In genomic region chr7:30198481-30198971, GRCm38 (mm10) we compare ENCODE assay signal across 8 mouse cellular contexts. TPM values are rescaled to one million over a fixed set of nuclear protein-coding genes. Genes with fewer than 3 reads are reported as not detected.
DNase-seq lines count a peak whose midpoint lies in the region; ATAC-seq and TF ChIP-seq lines count a peak whose summit lies in the region.

Capns1 (minus strand) TSS chr7:30198811.

- H3K4me1 ChIP-seq in forebrain, embryonic 16.5 days (replicated peaks; ENCODE audit: control insufficient read depth, insufficient read depth, low read length), result peaks cover 12% of the 10 kb centered on the region
- peaks cover 17% of the 10 kb centered on the region for H3K4me1 ChIP-seq in hindbrain, embryonic 13.5 days (replicated peaks)

- ATAC-seq in forebrain, embryonic 16.5 days, result peak; percentile 46; the same call in 1 of the 2 replicates
- ATAC-seq in hindbrain, embryonic 13.5 days (ENCODE audit: low FRiP score), result no peak

- peak; percentile 80 for TF ChIP-seq CTCF in left cerebral cortex, adult 2 months (IDR thresholded peaks at IDR 0.05)

- WGBS in forebrain, embryonic 16.5 days, result 2% methylated on average over 8 of the region's 8 CpGs
- 8% methylated on average over 8 of the region's 8 CpGs for WGBS in hindbrain, embryonic 13.5 days
- WGBS in macrophage (ENCODE audit: missing documents), result 13% methylated on average over 8 of the region's 8 CpGs

- peak within 1 kb of the TSS; percentile 32 for H3K4me3 ChIP-seq in forebrain, embryonic 16.5 days (replicated peaks; ENCODE audit: low read length)
- H3K4me3 ChIP-seq in hindbrain, embryonic 13.5 days, result peak within 1 kb of the TSS; percentile 12; the same call in 1 of the 2 replicates
- H3K4me3 ChIP-seq in left cerebral cortex, adult 2 months, result peak within 1 kb of the TSS; percentile 21; the same call in 1 of the 2 replicates
- H3K4me3 ChIP-seq in macrophage (ENCODE audit: inconsistent target), result no peak within 1 kb of the TSS

- no peaks in the 10 kb centered on the region for H3K27me3 ChIP-seq in forebrain, embryonic 16.5 days (replicated peaks; ENCODE audit: control insufficient read depth, insufficient read depth, low read length)
- no peaks in the 10 kb centered on the region for H3K27me3 ChIP-seq in hindbrain, embryonic 13.5 days

- H3K9me3 ChIP-seq in forebrain, embryonic 16.5 days (ENCODE audit: control insufficient read depth, low read length), result no peaks in the 10 kb centered on the region
- no peaks in the 10 kb centered on the region for H3K9me3 ChIP-seq in hindbrain, embryonic 13.5 days

- no peaks in the 10 kb centered on the region for H3K36me3 ChIP-seq in forebrain, embryonic 16.5 days (ENCODE audit: control insufficient read depth, insufficient read depth)
- H3K36me3 ChIP-seq in hindbrain, embryonic 13.5 days, result no peaks in the 10 kb centered on the region
- H3K36me3 ChIP-seq in macrophage (ENCODE audit: inconsistent target), result no peaks in the 10 kb centered on the region

- H3K9ac ChIP-seq in forebrain, embryonic 16.5 days (replicated peaks; ENCODE audit: low read depth, low read length), result no peak within 1 kb of the TSS
- H3K9ac ChIP-seq in hindbrain, embryonic 13.5 days, result peak within 1 kb of the TSS; percentile 24

- peaks cover 11% of the 10 kb centered on the region for H3K79me2 ChIP-seq in macrophage (ENCODE audit: inconsistent target)

- H3K27ac ChIP-seq in forebrain, embryonic 16.5 days (ENCODE audit: low read length), result 0 out of 2 replicates have a peak within 1 kb of the TSS, but pooled peaks have one; percentile 7
- no peak within 1 kb of the TSS for H3K27ac ChIP-seq in hindbrain, embryonic 13.5 days
- H3K27ac ChIP-seq in left cerebral cortex, adult 2 months, result no peak within 1 kb of the TSS
- no peak within 1 kb of the TSS for H3K27ac ChIP-seq in macrophage

- peak in 1 of 2 experiments; percentile 70 for DNase-seq in layer of hippocampus, adult 18-20 months (ENCODE audit: low spot score in 2 of 2)
- DNase-seq in layer of hippocampus, adult 9-10 months (ENCODE audit: low spot score), result no peak
- DNase-seq in cerebellum, adult 18-20 months, result peak; percentile 65 to 75
- DNase-seq in left cerebral cortex, adult 2 months (ENCODE audit: extremely low spot score in 1 of 2, low spot score in 2 of 2), result peak; percentile 42 to 61
- DNase-seq in right cerebral cortex, postnatal 4 days, result peak; percentile 40

- peak within 1 kb of the TSS; percentile 48 for H3K4me2 ChIP-seq in forebrain, embryonic 16.5 days (ENCODE audit: low read length)
- H3K4me2 ChIP-seq in hindbrain, embryonic 13.5 days, result peak within 1 kb of the TSS; percentile 27; the same call in 1 of the 2 replicates

- intact Hi-C loops in left cerebral cortex, adult 2 months (cut with DNase I), result no loop called here

RNA-seq across cellular contexts. Expression of gene Capns1, which starts in this region (rescaled TPM):
- total RNA-seq in layer of hippocampus, adult 18-20 months (2021), result 100 to 1,000 TPM; 205 to 227 TPM
- polyA plus RNA-seq in forebrain, embryonic 16.5 days (2015; fragmentation: Nextera tagmentation; extraction: Ambion mirVana), result 59.7 and 68.4 TPM in 2 replicates
- polyA plus RNA-seq in hindbrain, embryonic 13.5 days (2015; fragmentation: Nextera tagmentation; extraction: Ambion mirVana), result 68.1 and 78.1 TPM in 2 replicates
- total RNA-seq in left cerebral cortex, adult 2 months (2021), result 100 to 1,000 TPM; 173 to 175 TPM
- total RNA-seq in macrophage (2018; cell fraction: chromatin; rRNA removed), result 100 to 1,000 TPM in 25 of 26 experiments, 10 to 100 TPM in 1; 99.7 to 322 (median 185) TPM
- 100 to 1,000 TPM; 349 to 440 (median 399) TPM for total RNA-seq in macrophage (2018; cell fraction: cytosol; rRNA removed)
- 100 to 1,000 TPM in 25 of 26 experiments, 10 to 100 TPM in 1; 83.3 to 219 (median 154) TPM for total RNA-seq in macrophage (2018; cell fraction: nucleus; rRNA removed)
- 404 to 602 TPM (median 510 TPM) in 3 replicates for polyA plus RNA-seq in macrophage (2018)
